Mouse (Mus musculus) hindbrain, embryonic 14.5 days (tissue): ENCODE data around the gene Cadm1. TPM values are rescaled to one million over a fixed set of nuclear protein-coding genes. Genes with fewer than 3 reads are reported as not detected.
A peak's percentile ranks its signal among the peaks of the same experiment; 100 is the strongest.

Experiments
- ATAC-seq: fragments of 200-750 bp; cut with Nextera tagmentation; 2 replicates; pipeline ENCODE4 v1.8.0; 2017; ENCODE audit warnings: moderate number of reproducible peaks, mild to moderate bottlenecking, moderate TSS enrichment, moderate library complexity; ENCODE audit not compliant: low FRiP score
- DNase-seq: peaks from one replicate; pipeline ENCODE4 v3.0.0-alpha.2; 2015; ENCODE audit warnings: low spot score
- H3K27ac ChIP-seq: fragments of 300-500 bp; sonication (generic); 2 replicates; pipeline ENCODE4 v1.5.1; 2014; ENCODE audit warnings: mild to moderate bottlenecking, moderate library complexity
- H3K27me3 ChIP-seq: fragments of 300-500 bp; sonication (generic); 2 replicates; pipeline ENCODE4 v1.6.1; 2014; ENCODE audit warnings: mild to moderate bottlenecking, low read length, mixed read lengths; ENCODE audit not compliant: control insufficient read depth, insufficient read depth
- H3K36me3 ChIP-seq: fragments of 300-500 bp; sonication (generic); replicated peaks from 2 replicates; pipeline ENCODE4 v1.6.1; 2014; ENCODE audit not compliant: control insufficient read depth, insufficient read depth
- H3K4me1 ChIP-seq: fragments of 300-500 bp; sonication (generic); replicated peaks from 2 replicates; pipeline ENCODE4 v1.6.1; 2014; ENCODE audit warnings: antibody characterized with exemption, low read length, mixed read lengths; ENCODE audit not compliant: control insufficient read depth, insufficient read depth
- H3K4me2 ChIP-seq: fragments of 300-500 bp; sonication (generic); replicated peaks from 2 replicates; pipeline ENCODE4 v1.6.1; 2014; ENCODE audit warnings: mild to moderate bottlenecking, moderate library complexity
- H3K4me3 ChIP-seq: fragments of 300-500 bp; sonication (generic); replicated peaks from 2 replicates; pipeline ENCODE4 v1.5.1; 2014; ENCODE audit warnings: mild to moderate bottlenecking, low read length
- H3K9ac ChIP-seq: fragments of 300-500 bp; sonication (generic); 2 replicates; pipeline ENCODE4 v1.6.1; 2014
- H3K9me3 ChIP-seq: fragments of 300-500 bp; sonication (generic); 2 replicates; pipeline ENCODE4 v1.6.1; 2016; ENCODE audit warnings: low read length; ENCODE audit not compliant: control insufficient read depth
- WGBS: fragments of 180-500 bp; shearing (Covaris S2); extraction: QIAGEN DNeasy Blood & Tissue Kit; methylation state at CpG from one replicate; pipeline ENCODE4 v1.1.7; 2014; 5-methylcytosine and 5-hydroxymethylcytosine counted together
- polyA plus RNA-seq: library from polyadenylated mRNA; unstranded; fragments of >200 nt; fragmentation: Nextera tagmentation; extraction: Ambion mirVana; gene quantifications from 2 replicates; pipeline ENCODE4 v1.2.1, GENCODE M21; 2014

The Cadm1 gene
- polyA plus RNA-seq, result 180 and 202 TPM in 2 replicates

DNA sequence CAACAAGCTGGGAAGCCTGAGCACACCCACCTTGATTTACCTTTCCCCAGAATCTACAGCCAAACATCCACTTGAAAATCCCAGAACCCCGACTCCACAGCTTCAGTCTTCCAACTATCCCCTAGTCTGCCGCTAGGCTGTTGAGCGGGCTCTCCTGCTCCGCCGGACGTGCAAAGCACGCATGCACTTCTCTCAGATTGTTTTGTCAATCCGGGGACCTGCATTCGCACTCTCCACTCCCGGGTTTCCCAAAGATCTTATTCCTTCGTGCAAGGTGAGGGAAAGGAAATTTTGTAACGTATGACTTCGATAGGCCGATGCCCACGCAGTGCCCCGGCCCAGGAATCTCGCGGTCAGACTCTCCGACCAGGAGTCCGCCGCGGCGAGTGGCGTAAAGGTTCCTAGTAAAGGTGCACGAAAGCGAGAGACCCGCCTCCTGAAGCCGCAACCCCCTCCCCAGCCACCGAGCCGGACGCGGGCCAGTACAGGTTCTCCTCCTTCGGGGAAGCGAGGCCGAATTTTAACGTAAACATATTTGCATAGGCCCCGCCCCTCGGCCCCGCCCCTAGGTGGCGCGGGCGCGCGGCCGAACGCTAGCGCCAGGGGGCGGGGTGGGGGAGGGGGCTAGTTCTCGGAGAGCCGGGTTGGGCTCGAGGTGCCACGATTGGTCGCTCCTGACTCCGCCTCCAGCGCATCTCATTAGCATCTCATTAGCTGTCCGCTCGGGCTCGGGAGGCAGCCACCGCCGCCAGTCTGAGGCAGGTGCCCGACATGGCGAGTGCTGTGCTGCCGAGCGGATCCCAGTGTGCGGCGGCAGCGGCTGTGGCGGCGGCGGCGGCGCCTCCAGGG is at the start of gene Cadm1:
Gene Cadm1 (plus strand): TSS at position 572 of the 849 bp plus-strand sequence.
- Histone ChIP-seq H3K4me1 (peaks cover 19% of the 10 kb centered on the region), H3K9me3 (no peaks in the 10 kb centered on the region), H3K9ac (peak within 1 kb of the TSS; percentile 91), H3K4me2 (peak within 1 kb of the TSS; percentile 77), H3K4me3 (peak within 1 kb of the TSS; percentile 73), H3K36me3 (no peaks in the 10 kb centered on the region), H3K27me3 (0 out of 2 replicates have a peak, but pooled peaks cover 4% of the 10 kb centered on the region), H3K27ac (peak within 1 kb of the TSS; percentile 87)
- WGBS, result under 1% methylated on average over 66 of the region's 72 CpGs
- DNase-seq, result peak; percentile 97
- peak; percentile 96 for ATAC-seq

DNA sequence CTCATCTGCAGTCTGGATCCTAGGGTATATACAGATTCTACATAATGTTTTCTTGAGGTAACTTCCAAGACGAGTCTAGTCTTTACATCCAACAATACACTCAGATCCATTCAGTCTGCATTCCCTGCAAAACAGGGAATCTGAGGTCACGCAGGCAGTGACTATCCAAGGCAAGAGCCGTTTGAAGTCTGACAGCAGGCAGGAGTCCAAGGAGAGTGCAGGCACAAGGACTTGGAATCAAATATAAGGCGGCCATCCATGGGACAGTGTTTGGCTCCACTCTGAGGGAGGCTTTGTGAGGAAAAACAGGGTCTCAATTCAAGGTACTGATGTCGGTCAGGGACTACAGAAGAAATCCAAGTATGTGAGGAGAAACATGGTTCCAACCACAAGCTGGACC is 45.5 kb upstream of the Cadm1 start:
- DNase-seq, result no peak
- 85% methylated on average over 5 of the region's 5 CpGs for WGBS
- H3K4me1 ChIP-seq, result no peaks in the 10 kb centered on the region

DNA sequence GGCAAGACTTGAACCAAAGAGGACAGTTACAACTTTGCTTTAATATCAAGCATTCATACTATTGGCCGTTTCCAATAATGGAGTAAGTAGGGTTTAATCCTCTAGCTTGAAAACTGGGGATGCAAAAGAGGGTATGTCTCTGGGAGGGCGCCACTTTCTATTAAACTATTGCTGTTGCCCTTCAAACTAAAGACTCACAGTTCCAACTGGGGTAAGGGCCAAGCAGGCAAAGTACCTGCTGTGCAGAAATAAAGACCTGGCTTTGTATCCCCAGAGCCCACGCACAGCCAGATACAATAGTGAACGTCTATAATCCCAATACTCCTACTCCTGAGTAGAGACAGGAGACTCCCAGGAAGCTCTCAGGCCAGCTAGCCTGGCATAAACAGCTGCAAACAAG is 44.8 kb upstream of the Cadm1 start:
- H3K27ac ChIP-seq, result no peak overlapping the region
- ATAC-seq (no peak), DNase-seq (no peak)
- H3K4me2 ChIP-seq, result no peak overlapping the region
- WGBS, result 57% methylated on average over 4 of the region's 4 CpGs
- no peaks in the 10 kb centered on the region for H3K4me1 ChIP-seq
- no peaks in the 10 kb centered on the region for H3K27me3 ChIP-seq
- no peak overlapping the region for H3K9ac ChIP-seq
- no peak overlapping the region for H3K4me3 ChIP-seq
- H3K36me3 ChIP-seq, result no peaks in the 10 kb centered on the region
- H3K9me3 ChIP-seq, result no peaks in the 10 kb centered on the region

More for the DNA sequence above, 45.5 kb upstream of the Cadm1 start:
- ATAC-seq, result no peak
- Histone ChIP-seq H3K4me3 (no peak overlapping the region), H3K9me3 (no peaks in the 10 kb centered on the region), H3K9ac (no peak overlapping the region), H3K36me3 (no peaks in the 10 kb centered on the region), H3K4me2 (no peak overlapping the region), H3K27me3 (no peaks in the 10 kb centered on the region), H3K27ac (no peak overlapping the region)

DNA sequence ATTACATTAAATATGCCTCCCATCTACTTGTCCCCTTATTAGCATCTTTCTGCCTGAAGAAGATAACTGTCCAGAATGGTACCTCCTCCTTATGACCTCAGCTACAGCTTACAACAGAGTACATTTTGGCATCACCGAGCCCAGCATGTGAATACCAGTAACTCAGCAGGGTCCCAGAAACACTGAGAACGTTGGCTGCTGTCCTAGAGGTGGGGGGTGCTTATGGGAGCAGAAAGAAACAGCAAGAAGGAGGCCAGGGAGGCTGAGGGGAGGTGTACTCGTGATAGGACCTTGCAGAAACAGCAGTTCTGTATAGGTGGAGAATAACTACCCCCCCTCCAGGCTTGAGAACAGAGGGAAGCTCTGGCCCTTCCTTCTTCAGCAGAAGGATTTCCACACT is 30.2 kb upstream of the Cadm1 start:
- Histone ChIP-seq H3K9me3 (no peaks in the 10 kb centered on the region), H3K27me3 (no peaks in the 10 kb centered on the region), H3K27ac (no peak overlapping the region), H3K36me3 (no peaks in the 10 kb centered on the region), H3K9ac (no peak overlapping the region), H3K4me3 (no peak overlapping the region), H3K4me2 (no peak overlapping the region), H3K4me1 (0 out of 2 replicates have a peak, but pooled peaks cover 3% of the 10 kb centered on the region)
- no peak for ATAC-seq
- no peak for DNase-seq
- 17% methylated on average over 3 of the region's 3 CpGs for WGBS

DNA sequence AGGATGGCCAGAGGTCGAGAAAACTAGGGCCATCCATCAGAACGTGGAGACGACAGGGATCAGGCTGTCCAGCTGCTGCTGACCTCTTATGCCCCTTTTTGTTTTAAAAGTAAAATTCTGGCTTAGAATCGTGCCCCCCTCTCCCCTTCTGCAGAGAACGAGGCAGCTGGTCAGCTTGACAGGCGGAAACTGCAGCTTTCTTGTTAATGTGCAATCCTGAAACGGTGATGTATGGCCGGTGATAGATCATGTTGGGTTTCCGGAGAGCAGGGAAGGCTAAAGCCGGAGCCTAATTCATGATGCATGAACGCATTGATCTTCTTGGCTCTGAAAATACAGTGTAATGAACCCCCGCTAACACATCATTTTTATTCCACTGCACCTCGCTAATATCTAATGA is 24.0 kb upstream of the Cadm1 start:
- Histone ChIP-seq H3K27ac (no peak overlapping the region; the same call in 1 of the 2 replicates), H3K27me3 (no peaks in the 10 kb centered on the region; the same call in 1 of the 2 replicates), H3K36me3 (no peaks in the 10 kb centered on the region), H3K4me1 (peaks cover 17% of the 10 kb centered on the region; the same call in 1 of the 2 replicates), H3K9me3 (no peaks in the 10 kb centered on the region), H3K4me3 (no peak overlapping the region), H3K4me2 (no peak overlapping the region), H3K9ac (no peak overlapping the region)
- ATAC-seq (no peak), DNase-seq (no peak)
- 34% methylated on average over 13 of the region's 13 CpGs for WGBS

DNA sequence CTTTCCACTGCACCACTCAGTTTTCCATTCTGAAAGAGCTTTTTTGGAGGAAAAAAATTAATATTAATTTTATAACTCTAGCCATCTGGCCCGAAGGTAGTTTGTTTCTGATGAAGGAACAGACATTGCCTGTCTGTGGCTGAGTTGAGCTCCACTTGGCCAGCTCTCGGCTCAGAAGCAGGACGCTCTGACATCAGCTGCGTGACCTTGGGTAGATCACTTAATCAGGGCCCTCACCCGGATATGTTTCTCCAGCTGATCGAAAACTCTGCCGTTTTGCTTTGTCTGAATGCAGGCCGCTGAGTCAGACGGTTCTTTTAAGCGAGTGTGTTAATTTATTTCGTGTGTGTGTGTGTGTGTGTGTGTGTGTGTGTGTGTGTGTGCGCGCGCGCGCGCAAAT is 23.1 kb upstream of the Cadm1 start:
- Histone ChIP-seq H3K27me3 (no peaks in the 10 kb centered on the region; the same call in 1 of the 2 replicates), H3K9ac (no peak overlapping the region), H3K27ac (no peak overlapping the region), H3K36me3 (no peaks in the 10 kb centered on the region), H3K4me1 (peaks cover 17% of the 10 kb centered on the region; the same call in 1 of the 2 replicates), H3K4me2 (no peak overlapping the region), H3K4me3 (no peak overlapping the region), H3K9me3 (no peaks in the 10 kb centered on the region)
- no peak for ATAC-seq
- 88% methylated on average over 17 of the region's 17 CpGs for WGBS
- DNase-seq, result no peak

DNA sequence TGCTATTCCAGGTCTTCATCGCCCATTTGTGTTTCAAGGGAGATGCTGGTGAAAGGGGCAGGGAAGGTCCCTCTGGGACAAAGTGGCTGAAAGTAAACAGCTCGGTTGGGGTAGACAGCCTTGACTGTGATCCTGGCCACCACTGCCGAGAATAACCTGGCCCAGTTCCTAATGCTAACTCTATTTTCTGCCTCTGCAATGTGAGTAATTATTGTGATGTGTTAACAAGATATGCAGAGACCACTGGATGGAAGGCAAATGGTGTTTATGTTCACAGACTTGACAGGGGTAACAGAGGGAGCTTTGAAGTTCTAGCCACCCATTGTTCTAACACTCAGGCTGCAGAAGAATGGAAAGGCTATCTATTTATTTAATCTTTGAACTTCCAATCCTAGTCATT is 21.9 kb upstream of the Cadm1 start:
- Histone ChIP-seq H3K4me2 (no peak overlapping the region), H3K4me3 (no peak overlapping the region), H3K4me1 (peaks cover 17% of the 10 kb centered on the region; the same call in 1 of the 2 replicates), H3K27me3 (no peaks in the 10 kb centered on the region; the same call in 1 of the 2 replicates), H3K9me3 (no peaks in the 10 kb centered on the region), H3K36me3 (no peaks in the 10 kb centered on the region), H3K27ac (no peak overlapping the region), H3K9ac (no peak overlapping the region)
- no peak for ATAC-seq
- 47% methylated on average over 3 of the region's 3 CpGs for WGBS
- no peak for DNase-seq

DNA sequence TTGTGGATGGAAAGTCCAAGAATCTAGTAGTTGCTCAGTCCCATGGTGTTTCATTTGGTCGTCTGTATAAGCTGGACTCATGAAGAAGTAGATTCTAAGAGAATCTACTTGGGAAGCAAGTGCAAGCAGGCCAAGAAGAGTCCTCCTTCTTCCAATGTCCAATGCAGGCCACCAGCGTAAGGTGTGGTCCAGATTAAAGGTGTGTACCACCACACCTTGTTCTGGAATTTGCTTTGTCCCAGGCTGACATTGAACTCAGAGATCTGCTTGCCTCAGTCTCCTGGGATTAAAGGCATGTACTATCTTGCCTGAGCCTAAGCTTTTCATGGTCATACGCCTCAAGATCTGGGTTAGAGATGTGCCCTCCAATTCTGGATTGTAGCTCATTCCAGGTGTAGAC is 17.5 kb upstream of the Cadm1 start:
- no peak overlapping the region for H3K9ac ChIP-seq
- no peak overlapping the region for H3K27ac ChIP-seq
- no peaks in the 10 kb centered on the region for H3K9me3 ChIP-seq
- no peak overlapping the region for H3K4me3 ChIP-seq
- ATAC-seq (no peak), DNase-seq (no peak)
- no peaks in the 10 kb centered on the region for H3K36me3 ChIP-seq
- WGBS, result 93% methylated on average over 3 of the region's 3 CpGs
- no peaks in the 10 kb centered on the region; the same call in 1 of the 2 replicates for H3K27me3 ChIP-seq
- no peak overlapping the region for H3K4me2 ChIP-seq
- H3K4me1 ChIP-seq, result no peaks in the 10 kb centered on the region; the same call in 1 of the 2 replicates

DNA sequence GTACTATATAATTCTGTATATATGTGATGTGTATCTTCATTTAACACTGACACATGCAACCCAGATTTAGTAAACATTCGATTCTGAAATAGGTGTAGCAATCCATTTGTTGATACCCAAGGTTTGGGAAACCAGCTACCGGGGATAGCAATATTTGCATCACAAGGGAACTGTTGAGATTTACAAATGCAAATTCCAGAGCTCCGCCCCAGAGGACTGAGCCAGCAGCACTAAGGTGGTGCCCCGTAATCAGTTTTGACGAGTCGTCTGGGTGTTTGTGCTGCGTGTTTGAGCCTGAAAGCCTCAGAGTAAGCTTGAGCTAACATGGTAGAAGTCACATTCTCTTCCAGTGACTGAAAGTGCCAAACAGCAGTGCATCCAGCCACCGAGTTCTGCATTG is 15.7 kb upstream of the Cadm1 start:
- WGBS, result 13% methylated on average over 8 of the region's 8 CpGs
- DNase-seq (no peak), ATAC-seq (no peak)
- H3K4me2 ChIP-seq, result no peak overlapping the region
- H3K9ac ChIP-seq, result no peak overlapping the region
- H3K9me3 ChIP-seq, result no peaks in the 10 kb centered on the region
- H3K4me3 ChIP-seq, result no peak overlapping the region
- H3K4me1 ChIP-seq, result no peaks in the 10 kb centered on the region; the same call in 1 of the 2 replicates
- H3K36me3 ChIP-seq, result no peaks in the 10 kb centered on the region
- H3K27me3 ChIP-seq, result no peaks in the 10 kb centered on the region; the same call in 1 of the 2 replicates
- no peak overlapping the region for H3K27ac ChIP-seq
